Mouse (Mus musculus) liver, embryonic 12.5 days (tissue): ENCODE results near the gene Slit3. TPM values are rescaled to one million over a fixed set of nuclear protein-coding genes. Genes with fewer than 3 reads are reported as not detected.

ENCODE experiments used
- ATAC-seq: fragments of 200-750 bp; cut with Nextera tagmentation; 2 replicates; pipeline ENCODE4 v1.8.0; 2017; ENCODE audit warnings: moderate number of reproducible peaks, mild to moderate bottlenecking, moderate library complexity
- H3K27ac ChIP-seq: fragments of 300-500 bp; sonication (generic); 2 replicates; pipeline ENCODE4 v1.5.1; 2016; ENCODE audit warnings: mild to moderate bottlenecking
- H3K27me3 ChIP-seq: fragments of 300-500 bp; sonication (generic); replicated peaks from 2 replicates; pipeline ENCODE4 v1.6.1; 2016; ENCODE audit warnings: mild to moderate bottlenecking, moderate library complexity
- H3K36me3 ChIP-seq: fragments of 300-500 bp; sonication (generic); 2 replicates; pipeline ENCODE4 v1.6.1; 2016; ENCODE audit warnings: mild to moderate bottlenecking, moderate library complexity
- H3K4me1 ChIP-seq: fragments of 300-500 bp; sonication (generic); 2 replicates; pipeline ENCODE4 v1.6.1; 2016
- H3K4me2 ChIP-seq: fragments of 300-500 bp; sonication (generic); 2 replicates; pipeline ENCODE4 v1.6.1; 2016; ENCODE audit warnings: mild to moderate bottlenecking, moderate library complexity
- H3K4me3 ChIP-seq: fragments of 300-500 bp; sonication (generic); 2 replicates; pipeline ENCODE4 v1.5.1; 2016; ENCODE audit warnings: mild to moderate bottlenecking, moderate library complexity
- H3K9ac ChIP-seq: fragments of 300-500 bp; sonication (generic); 2 replicates; pipeline ENCODE4 v1.6.1; 2016; ENCODE audit warnings: mild to moderate bottlenecking, moderate library complexity
- H3K9me3 ChIP-seq: fragments of 300-500 bp; sonication (generic); replicated peaks from 2 replicates; pipeline ENCODE4 v1.6.1; 2016; ENCODE audit warnings: mild to moderate bottlenecking, moderate library complexity
- WGBS: fragments of 180-500 bp; shearing (Covaris S2); methylation state at CpG from one replicate; pipeline ENCODE4 v1.1.7; 2016; ENCODE audit not compliant: insufficient replicate concordance; 5-methylcytosine and 5-hydroxymethylcytosine counted together
- polyA plus RNA-seq: library from polyadenylated mRNA; unstranded; fragments of >200 nt; fragmentation: Nextera tagmentation; extraction: Ambion mirVana; gene quantifications from 2 replicates; pipeline ENCODE4 v1.2.1, GENCODE M21; 2016

Slit3 gene
- polyA plus RNA-seq, 1 experiment from 2014 or later, result 1.6 TPM

DNA sequence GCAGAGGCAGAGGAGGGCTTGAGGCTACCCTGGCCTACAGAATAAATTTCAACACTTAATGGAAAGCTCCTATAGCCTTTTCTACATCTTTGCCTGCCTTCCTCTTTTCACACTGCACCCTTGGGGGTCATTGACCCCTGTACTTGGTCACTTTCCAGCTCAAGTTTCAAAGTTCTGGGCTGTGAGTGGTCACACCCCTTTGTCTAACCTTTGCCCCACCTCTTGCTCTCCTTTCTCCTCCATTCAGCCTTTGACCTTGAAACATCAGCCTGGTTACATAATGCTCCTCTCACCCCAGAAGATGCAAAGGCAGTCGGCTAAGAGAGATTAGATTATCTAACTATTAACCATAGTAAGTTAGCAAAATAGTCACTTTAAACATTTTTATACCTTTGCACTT lies 611.3 kb downstream of the Slit3 start:
- 41% methylated on average over 1 of the region's 1 CpGs for WGBS
- no peak overlapping the region for H3K9ac ChIP-seq
- H3K36me3 ChIP-seq, result no peaks in the 10 kb centered on the region
- H3K9me3 ChIP-seq, result no peaks in the 10 kb centered on the region
- no peak for ATAC-seq
- no peaks in the 10 kb centered on the region for H3K27me3 ChIP-seq
- no peak overlapping the region for H3K27ac ChIP-seq
- no peaks in the 10 kb centered on the region for H3K4me1 ChIP-seq
- no peak overlapping the region for H3K4me3 ChIP-seq
- no peak overlapping the region for H3K4me2 ChIP-seq

DNA sequence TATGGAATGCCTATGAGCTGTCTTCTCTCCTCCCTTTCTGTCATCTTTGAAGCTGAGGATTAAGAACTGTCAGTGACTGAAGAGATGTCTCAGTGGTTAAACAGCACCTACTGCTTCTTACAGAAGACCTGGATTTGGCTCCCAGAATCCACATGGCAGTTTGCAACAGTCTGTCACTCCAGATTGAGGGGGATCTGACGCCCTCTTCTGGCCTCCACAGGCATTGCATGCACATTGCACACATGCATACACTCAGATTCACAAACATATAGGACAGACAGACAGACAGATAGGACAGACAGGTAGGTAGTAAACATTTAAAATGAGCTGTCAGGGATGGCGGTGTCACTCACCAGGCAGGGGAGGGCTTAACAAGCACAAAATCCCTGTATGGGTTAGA lies 615.8 kb downstream of the Slit3 start:
- Histone ChIP-seq H3K9ac (no peak overlapping the region), H3K36me3 (no peaks in the 10 kb centered on the region), H3K4me3 (no peak overlapping the region), H3K4me1 (no peaks in the 10 kb centered on the region), H3K27ac (no peak overlapping the region), H3K9me3 (no peaks in the 10 kb centered on the region), H3K4me2 (no peak overlapping the region), H3K27me3 (no peaks in the 10 kb centered on the region)
- ATAC-seq, result no peak
- 49% methylated on average over 2 of the region's 2 CpGs for WGBS

DNA sequence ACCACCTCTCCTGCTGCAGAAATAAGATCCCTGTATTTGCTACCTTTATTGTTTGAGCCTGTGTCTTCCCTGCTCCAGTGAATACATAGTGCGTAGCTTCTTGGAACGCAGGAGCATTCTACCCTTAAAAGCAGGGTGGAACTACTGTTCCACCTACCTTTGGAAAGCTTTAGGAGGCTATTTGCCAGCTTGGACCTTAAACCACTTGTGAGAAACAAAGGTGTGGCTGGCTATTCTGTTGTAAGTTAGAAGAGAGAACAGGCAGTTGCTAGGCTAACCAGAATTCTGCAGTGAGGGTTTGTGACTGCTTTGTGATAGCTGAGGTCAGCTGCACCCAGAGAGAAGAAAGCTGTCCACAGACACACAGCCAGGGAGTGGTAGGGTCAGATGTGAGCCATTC lies 616.2 kb downstream of the Slit3 start:
- H3K36me3 ChIP-seq, result no peaks in the 10 kb centered on the region
- no peaks in the 10 kb centered on the region for H3K4me1 ChIP-seq
- H3K9me3 ChIP-seq, result no peaks in the 10 kb centered on the region
- no peaks in the 10 kb centered on the region for H3K27me3 ChIP-seq
- no peak overlapping the region for H3K4me2 ChIP-seq
- no peak overlapping the region for H3K27ac ChIP-seq
- H3K9ac ChIP-seq, result no peak overlapping the region
- ATAC-seq, result no peak
- 76% methylated on average over 2 of the region's 2 CpGs for WGBS
- H3K4me3 ChIP-seq, result no peak overlapping the region

GRCm38 (mm10) chr11:35738102-35738501 lies 617.1 kb downstream of the Slit3 start:
- no peak for ATAC-seq
- Histone ChIP-seq H3K4me2 (no peak overlapping the region), H3K27me3 (no peaks in the 10 kb centered on the region), H3K36me3 (no peaks in the 10 kb centered on the region), H3K9me3 (no peaks in the 10 kb centered on the region), H3K27ac (no peak overlapping the region), H3K4me1 (no peaks in the 10 kb centered on the region), H3K9ac (no peak overlapping the region), H3K4me3 (no peak overlapping the region)
- WGBS, result 62% methylated on average over 3 of the region's 3 CpGs

- no peak for ATAC-seq
- H3K36me3 ChIP-seq, result no peaks in the 10 kb centered on the region
- no peak overlapping the region for H3K27ac ChIP-seq
- no peaks in the 10 kb centered on the region for H3K27me3 ChIP-seq
- H3K9ac ChIP-seq, result no peak overlapping the region
- H3K9me3 ChIP-seq, result no peaks in the 10 kb centered on the region
- WGBS, result 79% methylated on average over 6 of the region's 6 CpGs
- H3K4me3 ChIP-seq, result no peak overlapping the region
- H3K4me1 ChIP-seq, result no peaks in the 10 kb centered on the region
- H3K4me2 ChIP-seq, result no peak overlapping the region
Measured at GRCm38 (mm10) chr11:35743586-35743985, 622.6 kb downstream of the Slit3 start.

GRCm38 (mm10) chr11:35744571-35744970 lies 623.5 kb downstream of the Slit3 start:
- 69% methylated on average over 6 of the region's 6 CpGs for WGBS
- H3K4me2 ChIP-seq, result no peak overlapping the region
- no peak for ATAC-seq

DNA sequence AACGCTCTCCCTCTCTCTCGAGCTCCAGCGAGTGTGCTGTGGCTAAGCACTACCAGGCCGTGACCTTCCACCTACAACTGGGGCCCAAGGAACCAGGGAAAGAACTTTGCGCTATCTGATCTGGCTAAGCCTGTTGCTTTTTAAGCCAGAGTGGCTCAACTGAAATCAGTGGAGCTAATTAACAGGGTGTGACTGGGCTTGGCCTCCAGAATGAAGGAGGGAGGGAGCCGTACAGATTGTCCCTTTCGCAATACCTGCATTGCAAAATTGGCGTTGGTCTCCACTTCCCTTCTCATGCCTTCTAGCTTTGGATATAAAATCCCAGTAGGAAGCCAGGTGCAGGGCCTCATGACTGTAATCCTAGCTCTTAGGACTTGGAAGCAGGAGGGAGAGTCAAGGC lies 629.6 kb downstream of the Slit3 start:
- Histone ChIP-seq H3K9me3 (no peaks in the 10 kb centered on the region), H3K4me2 (no peak overlapping the region), H3K9ac (no peak overlapping the region), H3K27me3 (no peaks in the 10 kb centered on the region), H3K4me3 (no peak overlapping the region), H3K27ac (no peak overlapping the region), H3K4me1 (no peaks in the 10 kb centered on the region), H3K36me3 (no peaks in the 10 kb centered on the region)
- 66% methylated on average over 8 of the region's 8 CpGs for WGBS
- no peak for ATAC-seq

More at GRCm38 (mm10) chr11:35744571-35744970, 623.5 kb downstream of the Slit3 start:
- Histone ChIP-seq H3K9me3 (no peaks in the 10 kb centered on the region), H3K36me3 (no peaks in the 10 kb centered on the region), H3K9ac (no peak overlapping the region), H3K4me3 (no peak overlapping the region), H3K4me1 (no peaks in the 10 kb centered on the region), H3K27me3 (no peaks in the 10 kb centered on the region), H3K27ac (no peak overlapping the region)

DNA sequence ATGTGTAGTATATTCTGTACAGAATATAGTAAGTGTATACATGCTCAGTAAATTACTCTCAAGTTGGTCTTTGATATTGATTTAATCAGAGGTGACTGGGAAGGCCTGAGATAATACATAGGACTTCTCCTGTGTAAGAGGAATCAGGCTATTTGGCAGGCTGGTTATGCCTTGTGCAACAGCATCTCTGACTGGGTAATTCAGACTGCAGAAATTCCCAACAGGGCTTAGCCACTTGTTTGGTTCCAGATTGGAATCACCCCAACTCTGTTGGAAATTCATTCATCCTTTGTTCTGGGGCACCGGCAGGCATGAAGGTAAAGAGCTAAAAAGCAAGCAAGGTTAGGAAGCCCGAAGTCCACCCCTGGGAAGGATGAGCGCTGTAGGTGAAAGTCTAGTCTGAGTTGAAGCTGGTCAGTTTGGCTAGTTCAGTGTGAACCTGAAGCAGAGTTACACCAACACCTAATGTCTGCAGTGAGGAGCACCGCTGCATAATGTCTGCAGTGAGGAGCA lies 633.9 kb downstream of the Slit3 start:
- Histone ChIP-seq H3K4me2 (no peak overlapping the region), H3K4me1 (no peaks in the 10 kb centered on the region), H3K9me3 (no peaks in the 10 kb centered on the region), H3K4me3 (no peak overlapping the region), H3K27ac (no peak overlapping the region), H3K9ac (no peak overlapping the region), H3K36me3 (no peaks in the 10 kb centered on the region), H3K27me3 (no peaks in the 10 kb centered on the region)
- ATAC-seq, result no peak
- 81% methylated on average over 4 of the region's 4 CpGs for WGBS

GRCm38 (mm10) chr11:35755546-35755945 lies 634.5 kb downstream of the Slit3 start:
- 62% methylated on average over 6 of the region's 6 CpGs for WGBS
- no peak for ATAC-seq
- H3K4me1 ChIP-seq, result no peaks in the 10 kb centered on the region

GRCm38 (mm10) chr11:35756411-35757303 lies 635.6 kb downstream of the Slit3 start:
- H3K9me3 ChIP-seq, result no peaks in the 10 kb centered on the region
- H3K9ac ChIP-seq, result no peak overlapping the region
- H3K4me1 ChIP-seq, result no peaks in the 10 kb centered on the region
- H3K27me3 ChIP-seq, result no peaks in the 10 kb centered on the region
- WGBS, result 69% methylated on average over 11 of the region's 11 CpGs
- H3K4me3 ChIP-seq, result no peak overlapping the region
- H3K4me2 ChIP-seq, result no peak overlapping the region
- H3K27ac ChIP-seq, result no peak overlapping the region
- no peak for ATAC-seq
- H3K36me3 ChIP-seq, result no peaks in the 10 kb centered on the region

More at GRCm38 (mm10) chr11:35755546-35755945, 634.5 kb downstream of the Slit3 start:
- H3K9ac ChIP-seq, result no peak overlapping the region
- H3K4me2 ChIP-seq, result no peak overlapping the region
- H3K36me3 ChIP-seq, result no peaks in the 10 kb centered on the region
- H3K27me3 ChIP-seq, result no peaks in the 10 kb centered on the region
- no peak overlapping the region for H3K27ac ChIP-seq
- no peaks in the 10 kb centered on the region for H3K9me3 ChIP-seq
- H3K4me3 ChIP-seq, result no peak overlapping the region
